Mouse (Mus musculus): ENCODE measurements around the gene Cdkn2d.
"Not testable (repeated sequence)": the region's sequence is repeated elsewhere in the genome, so short reads cannot be mapped to it uniquely, and the experiment has no call there.

The Cdkn2d gene

GRCm38 (mm10) chr9:21291022-21291787 lies at the start of gene Cdkn2d:
Gene Cdkn2d, minus strand, starts transcription at chr9:21291407.
- DNase-seq (ENCODE audit: low spot score): peak; percentile 100

GRCm38 (mm10) chr9:21340411-21340810 lies 49.2 kb upstream of the Cdkn2d start:
- DNase-seq (ENCODE audit: low spot score): no peak

DNA sequence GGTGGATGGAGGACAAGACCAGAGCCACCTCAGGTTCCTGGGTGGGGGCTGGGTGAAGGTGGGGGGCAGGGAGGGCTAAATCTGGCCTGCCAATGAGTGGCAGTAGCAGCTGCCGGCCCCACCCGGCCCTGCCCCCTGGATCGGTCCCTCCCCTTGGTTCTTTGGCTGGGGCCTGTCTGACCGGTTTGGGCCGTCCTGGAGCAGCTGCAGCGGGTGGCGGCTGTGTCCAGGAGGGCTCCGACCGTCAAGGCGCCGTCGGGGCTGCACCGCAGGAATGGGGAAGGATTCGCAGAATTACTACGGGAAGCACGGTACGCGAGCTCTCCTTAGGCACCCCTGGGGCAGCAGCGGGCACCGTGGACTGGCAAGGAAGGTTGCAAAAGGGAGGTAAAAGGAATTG lies 46.4 kb upstream of the Cdkn2d start:
- DNase-seq (ENCODE audit: low spot score): no peak

- no peak for DNase-seq (ENCODE audit: low spot score)
These were observed 45.3 kb upstream of the Cdkn2d start for GRCm38 (mm10) chr9:21336491-21336890.

- no peak for DNase-seq (ENCODE audit: low spot score)
These were observed 44.2 kb upstream of the Cdkn2d start for GRCm38 (mm10) chr9:21335391-21335790.

DNA sequence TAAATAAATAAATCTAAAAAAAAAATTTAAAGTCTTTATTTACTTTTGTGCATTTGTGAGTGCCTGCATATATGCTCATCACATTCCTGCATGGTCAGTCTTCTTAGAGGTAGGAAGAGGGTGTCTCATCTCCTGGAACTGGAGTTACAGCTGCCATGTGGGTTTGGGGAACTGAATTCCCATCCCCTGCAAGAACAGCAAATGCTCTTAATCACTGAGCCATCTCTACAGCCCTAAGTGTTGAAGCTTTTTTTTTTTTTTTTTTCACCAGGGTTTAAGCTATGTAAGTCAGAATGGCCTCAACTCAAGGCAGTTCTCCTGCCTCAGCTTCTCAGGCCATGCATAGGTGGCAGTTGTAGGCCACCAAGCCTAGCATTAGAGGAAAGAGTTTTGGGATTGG lies 43.5 kb upstream of the Cdkn2d start:
- no peak for DNase-seq (ENCODE audit: low spot score)

DNA sequence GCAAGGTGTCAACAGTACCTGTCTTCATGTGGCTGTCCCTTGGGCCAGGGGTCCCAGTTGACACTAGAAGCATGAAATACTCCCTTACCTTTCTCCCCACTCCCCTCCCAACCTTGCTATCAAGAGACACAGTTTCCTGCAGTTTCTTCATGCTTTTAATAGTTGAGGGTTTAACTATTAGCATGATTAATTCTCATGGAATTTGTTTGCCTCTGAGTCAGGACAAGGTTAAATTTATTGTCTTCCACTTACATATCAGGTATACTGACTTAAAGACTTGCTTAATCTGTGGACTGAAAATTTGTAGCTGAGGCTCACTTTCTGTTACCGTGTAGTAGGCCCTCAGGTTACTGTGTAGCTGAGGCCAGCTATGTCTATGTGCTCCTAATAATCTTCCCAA lies 42.3 kb upstream of the Cdkn2d start:
- DNase-seq (ENCODE audit: low spot score): no peak

GRCm38 (mm10) chr9:21332161-21333061 lies 41.2 kb upstream of the Cdkn2d start:
- peak; percentile 56 for DNase-seq (ENCODE audit: low spot score)

DNA sequence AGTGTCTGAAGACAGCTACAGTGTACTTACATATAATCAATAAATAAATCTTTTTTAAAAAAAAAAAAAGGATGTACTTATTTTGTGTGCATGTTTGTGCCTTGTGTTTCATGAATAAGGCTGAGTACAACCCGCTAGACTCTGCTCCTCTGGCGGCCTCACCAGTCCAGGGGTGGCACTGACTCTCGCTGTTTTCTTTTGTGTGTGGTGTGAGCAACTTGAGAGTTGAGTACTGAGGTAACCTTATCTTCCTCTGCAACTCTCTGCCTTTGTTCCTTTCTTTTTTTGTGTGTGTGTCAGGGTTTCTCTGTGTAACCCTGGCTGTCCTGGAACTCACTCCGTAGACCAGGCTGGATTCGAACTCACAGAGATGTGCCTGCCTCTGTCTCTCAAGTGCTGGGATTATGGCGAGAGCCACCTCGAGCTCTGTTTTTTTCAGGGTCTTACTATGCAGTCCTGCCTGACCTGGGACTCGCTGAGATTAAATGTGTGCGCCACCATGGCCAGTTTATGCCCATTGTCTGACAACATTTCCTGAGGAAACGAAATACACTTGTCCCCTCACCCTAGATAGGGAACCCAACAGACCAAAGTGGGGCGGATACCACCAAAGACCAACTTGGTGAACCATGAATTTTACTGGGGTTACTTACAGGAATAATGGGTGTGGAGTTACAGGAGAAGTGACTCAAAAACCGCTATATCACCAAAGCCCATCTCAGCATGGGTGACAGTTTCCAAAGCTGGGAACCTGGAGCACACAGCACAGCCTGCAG lies 40.3 kb upstream of the Cdkn2d start:
- no peak for DNase-seq (ENCODE audit: low spot score)

- DNase-seq (ENCODE audit: low spot score): no peak
These were observed 38.6 kb upstream of the Cdkn2d start for GRCm38 (mm10) chr9:21329699-21330289.

DNA sequence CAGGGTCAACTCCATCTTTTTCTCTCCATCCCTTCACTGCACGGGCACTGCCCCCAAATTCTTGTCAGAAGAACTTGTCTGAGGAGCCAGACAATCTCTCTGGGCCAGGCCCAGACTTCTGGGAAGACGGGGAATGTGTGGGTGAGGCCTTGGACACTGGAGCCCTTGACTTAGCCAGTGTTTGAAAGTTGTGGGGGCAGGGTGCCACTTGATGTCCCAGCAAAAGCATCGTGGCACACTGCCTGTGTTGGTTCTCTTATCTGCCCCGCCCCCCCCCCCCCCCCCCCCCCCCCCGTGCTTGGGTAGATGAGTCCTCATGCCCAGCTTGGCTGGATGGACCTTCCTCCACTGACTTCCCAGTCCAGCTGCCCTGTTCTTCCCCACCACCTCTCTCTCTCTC lies 37.8 kb upstream of the Cdkn2d start:
- DNase-seq (ENCODE audit: low spot score): no peak

GRCm38 (mm10) chr9:21328041-21328440 lies 36.8 kb upstream of the Cdkn2d start:
- peak; percentile 81 for DNase-seq (ENCODE audit: low spot score)

DNA sequence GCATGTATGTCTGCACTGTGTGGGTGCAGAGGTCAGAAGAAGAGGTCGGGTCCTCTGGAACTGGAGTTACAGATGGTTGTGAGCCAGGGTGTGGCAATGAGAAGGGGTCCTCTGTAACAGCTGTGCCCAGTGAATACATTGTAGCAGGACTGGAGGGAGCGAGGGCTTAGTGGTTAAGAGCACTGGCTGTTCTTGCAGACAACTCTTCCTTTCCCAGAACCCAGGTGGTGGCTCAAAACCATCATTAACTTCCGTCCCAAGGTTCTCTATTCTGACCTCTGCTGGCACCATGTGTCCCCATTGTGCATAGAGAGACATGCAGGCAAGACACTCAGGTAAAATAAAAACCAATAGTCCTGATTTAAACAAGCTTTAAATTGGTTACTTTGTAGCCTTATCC lies 36.4 kb upstream of the Cdkn2d start:
- DNase-seq (ENCODE audit: low spot score): no peak

GRCm38 (mm10) chr9:21324269-21324668 lies 33.1 kb upstream of the Cdkn2d start:
- DNase-seq (ENCODE audit: low spot score): no peak

DNA sequence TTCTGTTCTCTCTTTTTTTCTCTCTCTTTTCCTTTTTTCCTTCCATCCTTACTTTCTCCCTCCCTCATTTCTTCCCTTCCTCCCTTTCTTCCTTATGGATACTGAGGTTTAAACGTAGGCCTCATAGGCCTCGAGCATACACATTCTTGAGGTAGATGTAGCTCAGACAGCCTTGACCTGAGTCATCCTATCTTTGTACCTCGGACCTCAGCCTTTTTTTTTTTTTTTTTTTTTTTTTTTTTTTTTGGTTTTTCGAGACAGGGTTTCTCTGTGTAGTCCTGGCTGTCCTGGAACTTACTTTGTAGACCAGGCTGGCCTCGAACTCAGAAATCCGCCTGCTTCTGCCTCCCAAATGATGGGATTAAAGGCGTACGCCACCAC lies 31.7 kb upstream of the Cdkn2d start:
- not testable (repeated sequence) for DNase-seq (ENCODE audit: low spot score)

GRCm38 (mm10) chr9:21322211-21322916 lies 31.2 kb upstream of the Cdkn2d start:
- DNase-seq (ENCODE audit: low spot score): peak; percentile 44

DNA sequence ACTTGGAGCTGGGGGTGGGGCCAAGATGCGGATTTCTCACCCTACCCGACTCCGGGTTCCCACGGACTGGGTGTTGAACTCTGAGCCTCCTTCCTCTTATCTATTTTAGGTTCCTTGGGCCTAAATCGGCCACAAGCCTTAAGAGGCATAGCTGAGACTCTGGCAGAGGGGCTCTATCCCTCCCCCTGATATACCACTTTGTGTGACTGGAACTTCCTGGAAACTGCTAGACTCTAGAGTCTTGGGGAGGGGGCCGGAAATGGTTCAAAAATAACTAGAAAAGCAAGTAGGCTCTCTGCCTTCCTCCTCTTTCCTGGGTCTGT lies 30.3 kb upstream of the Cdkn2d start:
- peak; percentile 56 for DNase-seq (ENCODE audit: low spot score)

GRCm38 (mm10) chr9:21320619-21321512 lies 29.7 kb upstream of the Cdkn2d start, which contains the start of gene Slc44a2:
Gene Slc44a2, plus strand, starts transcription at chr9:21320698.
- peak; percentile 76 for DNase-seq (ENCODE audit: low spot score)

DNA sequence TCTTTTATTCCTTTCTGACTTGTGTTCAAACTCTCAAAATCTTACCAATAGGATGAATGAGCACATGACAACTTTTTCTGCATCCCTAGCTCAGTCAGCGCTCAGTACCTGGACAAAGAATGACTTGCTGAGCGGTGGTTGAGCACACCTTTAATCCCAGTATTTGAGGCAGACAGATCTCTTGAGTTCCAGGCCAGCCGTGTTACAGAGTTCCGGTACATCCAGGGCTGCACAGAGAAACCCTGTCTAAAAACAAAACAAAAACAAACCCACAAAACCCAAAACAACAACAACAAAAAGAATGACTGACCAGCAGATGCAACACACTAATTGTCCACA lies 29.0 kb upstream of the Cdkn2d start:
- no peak for DNase-seq (ENCODE audit: low spot score)

GRCm38 (mm10) chr9:21319503-21319902 lies 28.3 kb upstream of the Cdkn2d start:
- DNase-seq (ENCODE audit: low spot score): no peak

GRCm38 (mm10) chr9:21318792-21319191 lies 27.6 kb upstream of the Cdkn2d start:
- DNase-seq (ENCODE audit: low spot score): no peak

Measured in T-cell, adult 2 months (primary cell).